Mouse (Mus musculus) megakaryocyte-erythroid progenitor cell, adult 5-6 weeks (primary cell): ENCODE measurements around the gene Plekha1. TPM values are rescaled to one million over a fixed set of nuclear protein-coding genes. Genes with fewer than 3 reads are reported as not detected.

Experiments used
- ATAC-seq: replicated peaks from 2 replicates; pipeline ENCODE4 v1.8.0; 2016; ENCODE audit warnings: mild to moderate bottlenecking, inconsistent platforms; ENCODE audit not compliant: severe bottlenecking, poor library complexity, low FRiP score, low TSS enrichment
- total RNA-seq, 2 experiments: library from RNA; stranded (forward) in 1 of 2; stranded (reverse) in 1 of 2; fragments of 200-1000, 215-1000 nt in 1 of 2; fragments of >200 nt in 1 of 2; fragmentation: Nextera tagmentation in 1 of 2; gene quantifications; 2 replicates each; pipeline ENCODE4 v1.2.3; 2014 to 2017

Plekha1 gene
- total RNA-seq, 2 experiments from 2014 or later, result 1.2 to 3.0 TPM

- ATAC-seq, result no peak
Measured at GRCm38 (mm10) chr7:130946303-130946702, 80.7 kb downstream of the Plekha1 start.

- no peak for ATAC-seq
Measured at GRCm38 (mm10) chr7:130948563-130949208, 83.1 kb downstream of the Plekha1 start.

GRCm38 (mm10) chr7:130949331-130949751 lies 83.8 kb downstream of the Plekha1 start:
- ATAC-seq, result no peak

- ATAC-seq, result no peak
Measured at GRCm38 (mm10) chr7:130950482-130950881, 84.9 kb downstream of the Plekha1 start.

GRCm38 (mm10) chr7:130951004-130951403 lies 85.4 kb downstream of the Plekha1 start:
- no peak for ATAC-seq

GRCm38 (mm10) chr7:130953376-130953775 lies 87.8 kb downstream of the Plekha1 start:
- no peak for ATAC-seq

GRCm38 (mm10) chr7:130954177-130954601 lies 88.6 kb downstream of the Plekha1 start:
- ATAC-seq, result no peak

- no peak for ATAC-seq
Measured at GRCm38 (mm10) chr7:130958551-130958950, 93.0 kb downstream of the Plekha1 start.

GRCm38 (mm10) chr7:130959868-130960267 lies 94.3 kb downstream of the Plekha1 start:
- no peak for ATAC-seq

- ATAC-seq, result no peak
Measured at GRCm38 (mm10) chr7:130961429-130961828, 95.9 kb downstream of the Plekha1 start.

Other genes starting within 250 kb of the Plekha1 start
- 0.12 and 2.7 TPM in 2 replicates for gene Btbd16, start 91.7 kb upstream of the Plekha1 start, total RNA-seq (2014; fragmentation: Nextera tagmentation)
- gene Btbd16, start 91.7 kb upstream of the Plekha1 start, total RNA-seq (2017), result 0.52 and 5.2 TPM in 2 replicates
- gene Htra1, start 70.4 kb downstream of the Plekha1 start, total RNA-seq (2014; fragmentation: Nextera tagmentation), result 0.45 TPM in 1 of 2 replicates, not detected in the other
- not detected in 2 replicates for gene Htra1, start 70.4 kb downstream of the Plekha1 start, total RNA-seq (2017)
- gene Dmbt1, start 166.3 kb downstream of the Plekha1 start, total RNA-seq (2014; fragmentation: Nextera tagmentation), result not detected in 2 replicates
- gene Dmbt1, start 166.3 kb downstream of the Plekha1 start, total RNA-seq (2017), result not detected in 2 replicates